Mouse (Mus musculus): ENCODE data around the gene Rnf144a.

GRCm38 (mm10) chr12:26373721-26374120 lies 41.3 kb downstream of the Rnf144a start:
- no peak for TF ChIP-seq NELFE (IDR thresholded peaks at IDR 0.05; ENCODE audit: low read depth, low read length)
- TF ChIP-seq CHD2 (IDR thresholded peaks at IDR 0.05; ENCODE audit: low read length) = no peak
- TF ChIP-seq TAL1 (IDR thresholded peaks at IDR 0.05; ENCODE audit: low read length) = no peak
- TF ChIP-seq TCF12 (IDR thresholded peaks at IDR 0.05; ENCODE audit: low read depth, low read length) = no peak
- TF ChIP-seq CTCF (IDR thresholded peaks at IDR 0.05 in 2 of 3, conservative IDR thresholded peaks at IDR 0.05 in 1 of 3; ENCODE audit: control insufficient read depth in 1 of 3, insufficient read depth in 1 of 3, low read depth in 2 of 3, low read length in 3 of 3, poor library complexity in 1 of 3, severe bottlenecking in 1 of 3) = no peak
- TF ChIP-seq GATA1 (IDR thresholded peaks at IDR 0.05; ENCODE audit: low read depth, low read length) = no peak
- TF ChIP-seq ELF1 (IDR thresholded peaks at IDR 0.05; ENCODE audit: low read depth, low read length) = no peak
- TF ChIP-seq ETS1 (IDR thresholded peaks at IDR 0.05; ENCODE audit: low read depth, low read length) = no peak
- TF ChIP-seq MAFK (IDR thresholded peaks at IDR 0.05; ENCODE audit: borderline replicate concordance, low read depth, low read length) = no peak
- TF ChIP-seq POLR2A (IDR thresholded peaks at IDR 0.05; ENCODE audit: control insufficient read depth in 1 of 2, insufficient read depth in 1 of 2, low read depth in 1 of 2, low read length in 2 of 2, poor library complexity in 1 of 2) = no peak
- TF ChIP-seq USF2 (IDR thresholded peaks at IDR 0.05; ENCODE audit: borderline replicate concordance in 1 of 2, insufficient read depth in 1 of 2, low read depth in 1 of 2, low read length in 2 of 2) = no peak
- no peak for TF ChIP-seq EP300 (IDR thresholded peaks at IDR 0.05; ENCODE audit: low read depth in 1 of 2, low read length in 2 of 2)

Measured in MEL (cell line).